Mouse (Mus musculus) WW6 (cell line): ENCODE data around the gene March10.
A peak's percentile ranks its signal among the peaks of the same experiment; 100 is the strongest.

Experiments
- DNase-seq: peaks from one replicate; pipeline ENCODE4 v3.0.0-alpha.2; 2013; ENCODE audit warnings: low read depth, low spot score

The March10 gene

DNA sequence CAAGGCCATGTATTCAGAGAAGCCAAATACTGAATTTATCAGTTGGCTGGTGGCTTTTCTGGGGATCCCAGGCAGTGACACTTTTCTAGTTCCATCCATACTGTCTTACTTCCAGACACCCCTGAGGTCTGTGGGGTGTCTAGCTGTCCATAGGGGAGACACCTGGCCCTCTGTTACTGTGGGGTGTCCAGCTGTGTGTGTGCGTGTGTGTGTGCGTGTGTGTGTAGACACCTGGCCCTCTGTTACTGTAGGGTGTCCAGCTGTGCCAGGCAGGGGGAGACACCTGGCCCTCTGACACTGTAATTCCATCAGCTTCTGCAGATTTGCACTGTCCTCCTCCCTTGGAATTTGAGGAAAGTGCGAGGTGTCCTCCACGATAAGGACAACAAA, 102.6 kb downstream of the March10 start:
- no peak for DNase-seq

DNA sequence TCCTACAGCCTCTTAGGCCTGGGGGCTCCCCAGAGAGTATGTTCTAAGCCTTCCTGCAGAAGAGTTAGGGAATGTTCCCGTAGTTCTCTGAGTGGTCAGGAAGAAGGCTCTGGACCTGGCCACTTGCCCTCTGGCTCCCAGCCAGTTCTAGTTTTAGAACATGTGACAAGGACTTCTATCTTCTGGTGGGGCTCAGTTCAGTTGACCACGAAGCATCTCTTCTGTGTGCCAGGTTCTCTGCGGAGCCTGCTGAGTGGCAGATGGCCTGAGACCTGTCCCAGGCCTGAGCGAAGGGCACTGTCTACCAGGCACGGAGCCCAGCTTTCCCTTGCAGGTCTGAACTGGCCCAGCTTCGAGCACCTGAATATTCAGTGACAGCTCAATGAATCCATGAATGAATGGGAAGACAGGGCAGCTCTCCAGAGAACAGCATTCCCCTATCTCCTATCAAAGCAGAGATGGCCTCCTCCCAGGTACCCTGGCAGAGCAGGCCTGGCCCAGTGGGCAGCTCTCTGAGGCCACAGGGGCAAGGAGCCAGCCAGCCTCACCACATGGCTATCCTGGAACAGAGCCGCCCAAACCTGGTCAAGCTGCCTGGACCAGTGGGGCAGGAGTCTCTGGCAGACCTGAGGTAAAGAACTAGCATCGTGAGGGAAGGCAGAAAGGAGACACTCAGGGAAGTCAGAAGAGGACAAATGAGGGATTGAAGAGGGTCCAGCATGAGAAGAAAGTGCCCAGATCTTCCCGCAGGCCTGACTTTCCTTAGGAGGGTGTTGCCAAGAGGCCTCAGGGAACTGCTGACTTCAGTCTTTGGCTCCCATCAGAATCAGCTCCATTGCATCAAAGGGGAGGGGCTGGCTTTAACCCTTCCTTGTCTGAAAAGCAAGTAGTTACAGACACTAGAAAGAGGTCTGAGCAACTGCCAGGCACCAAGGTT, 103.3 kb downstream of the March10 start:
- DNase-seq: no peak

GRCm38 (mm10) chr11:105352152-105352551, 104.4 kb downstream of the March10 start:
- DNase-seq: no peak

DNA sequence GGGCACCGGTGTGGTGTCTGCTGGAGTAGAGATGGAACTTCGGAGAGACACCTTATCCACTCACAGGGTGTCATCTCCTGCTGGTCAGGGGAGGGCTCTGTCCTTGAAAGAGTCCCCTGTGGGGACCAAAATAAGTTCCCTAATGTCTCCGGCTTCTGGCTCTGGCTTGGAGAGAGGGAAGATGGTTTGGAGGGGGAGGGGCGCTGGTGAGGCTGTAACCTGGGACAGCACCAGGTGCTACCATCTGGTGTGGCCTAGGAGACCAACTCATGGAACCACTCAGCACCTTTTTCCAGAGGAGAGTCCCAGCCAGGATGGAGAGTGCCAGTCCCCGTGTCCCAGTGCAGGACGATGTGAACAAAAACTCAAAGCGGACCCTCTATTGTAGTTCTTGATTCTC, 105.9 kb downstream of the March10 start:
- DNase-seq: no peak

GRCm38 (mm10) chr11:105349780-105350324, 106.7 kb downstream of the March10 start:
- no peak for DNase-seq

DNA sequence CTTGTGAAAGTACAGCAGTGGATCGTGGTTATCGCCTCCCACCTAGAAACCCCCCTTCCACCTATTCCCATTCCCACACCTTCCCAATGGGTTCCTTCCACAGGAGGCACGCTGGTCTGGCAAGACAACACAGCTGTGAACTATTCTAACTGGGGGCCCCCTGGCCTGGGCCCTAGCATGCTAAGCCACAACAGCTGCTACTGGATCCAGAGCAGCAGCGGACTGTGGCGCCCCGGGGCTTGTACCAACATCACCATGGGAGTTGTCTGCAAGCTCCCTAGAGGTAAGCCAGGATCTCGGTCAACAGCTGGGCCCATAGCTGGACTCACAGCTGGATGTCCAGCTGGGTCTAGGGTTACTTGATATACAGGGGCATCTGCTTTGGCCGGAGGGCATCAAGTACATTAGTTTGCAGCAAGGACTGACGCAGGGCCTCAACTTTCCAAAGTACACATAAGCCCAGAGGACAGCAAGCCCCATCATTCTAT, 108.0 kb downstream of the March10 start:
- DNase-seq: no peak

DNA sequence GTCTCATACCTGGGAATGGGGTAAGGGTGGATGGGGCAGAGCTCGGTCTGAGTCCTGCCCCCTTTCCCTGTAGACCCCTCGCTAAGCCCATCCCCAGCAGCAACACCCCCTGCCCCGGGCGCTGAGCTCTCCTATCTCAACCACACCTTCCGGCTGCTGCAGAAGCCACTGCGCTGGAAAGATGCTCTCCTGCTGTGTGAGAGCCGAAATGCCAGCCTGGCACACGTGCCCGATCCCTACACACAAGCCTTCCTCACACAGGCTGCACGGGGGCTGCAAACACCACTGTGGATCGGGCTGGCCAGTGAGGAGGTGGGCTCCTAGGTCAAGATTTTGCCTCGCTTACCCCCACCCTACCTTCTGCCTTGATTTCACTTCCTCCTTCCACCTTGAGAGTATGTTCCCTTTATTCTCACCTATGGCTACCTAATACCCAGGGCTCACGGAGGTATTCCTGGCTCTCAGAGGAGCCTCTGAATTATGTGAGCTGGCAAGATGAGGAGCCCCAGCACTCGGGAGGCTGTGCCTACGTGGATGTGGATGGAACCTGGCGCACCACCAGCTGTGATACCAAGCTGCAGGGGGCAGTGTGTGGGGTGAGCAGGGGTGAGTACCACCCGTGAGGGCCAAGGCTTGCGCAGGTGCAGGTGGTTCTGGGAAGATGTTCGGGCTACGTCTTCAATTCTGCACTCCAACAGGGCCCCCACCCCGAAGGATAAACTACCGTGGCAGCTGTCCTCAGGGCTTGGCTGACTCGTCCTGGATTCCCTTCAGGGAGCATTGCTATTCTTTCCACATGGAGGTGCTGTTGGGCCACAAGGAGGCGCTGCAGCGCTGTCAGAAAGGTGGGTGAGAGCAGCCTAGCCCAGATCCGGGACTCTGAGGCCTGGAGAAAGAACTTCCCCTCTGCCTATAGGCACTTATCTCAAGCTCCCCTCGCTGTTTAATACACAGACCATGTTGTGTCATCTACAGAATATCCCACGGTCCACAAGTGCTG, 109.1 kb downstream of the March10 start:
- peak; percentile 87 for DNase-seq

DNA sequence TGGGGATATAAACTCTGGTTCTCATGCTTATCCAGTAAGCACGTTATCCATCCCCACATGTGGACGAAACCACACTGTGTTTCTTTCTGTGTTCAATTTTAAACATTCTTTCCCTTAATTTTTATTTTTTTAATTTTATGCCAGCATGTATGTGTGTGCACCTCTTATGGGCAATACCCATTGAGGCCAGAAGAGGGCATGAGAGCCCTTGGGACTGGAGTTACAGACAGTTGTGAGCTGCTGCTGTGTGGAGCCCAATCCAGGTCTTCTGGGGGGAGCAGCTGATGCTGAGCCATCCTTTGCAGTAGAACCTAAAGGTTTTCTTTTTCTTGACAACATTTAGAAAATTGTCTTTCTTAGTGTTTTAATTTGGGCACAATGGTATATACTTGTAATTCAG, 111.3 kb downstream of the March10 start:
- no peak for DNase-seq

DNA sequence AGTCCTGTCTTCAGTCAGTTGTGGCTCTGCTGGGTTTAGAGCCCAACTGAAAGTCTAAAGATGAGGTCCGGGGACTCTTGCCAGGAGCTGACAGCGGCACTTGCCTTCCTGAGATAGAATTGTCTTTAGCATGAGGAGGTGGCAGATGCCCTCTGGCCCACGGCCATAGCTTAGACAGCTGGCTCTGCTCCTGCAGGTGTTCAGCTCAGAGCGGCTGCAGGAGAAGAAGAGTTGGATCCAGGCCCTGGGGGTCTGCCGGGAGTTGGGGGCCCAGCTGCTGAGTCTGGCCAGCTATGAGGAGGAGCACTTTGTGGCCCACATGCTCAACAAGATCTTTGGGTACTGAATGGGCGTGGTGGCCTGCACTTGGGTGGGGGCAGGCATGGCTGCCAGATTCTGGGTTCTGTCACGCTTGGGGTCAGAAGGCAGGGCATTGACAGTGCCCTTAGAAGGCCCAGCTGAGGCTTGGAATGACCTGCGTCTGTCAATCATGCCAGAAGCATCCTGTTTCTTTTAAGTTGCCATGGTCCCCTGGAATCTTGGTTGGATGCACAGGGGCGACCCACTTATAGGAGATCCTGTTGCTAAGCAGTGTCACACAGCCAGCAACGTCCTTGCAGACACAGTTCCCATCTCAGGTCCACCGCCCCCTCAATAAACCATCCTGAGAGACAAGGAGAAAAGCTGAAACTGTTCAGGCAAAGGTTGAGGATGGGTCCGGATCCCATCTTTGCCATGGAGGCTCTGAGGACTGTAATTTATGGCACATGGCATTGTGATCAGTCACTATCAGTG, 117.7 kb downstream of the March10 start:
- no peak for DNase-seq

DNA sequence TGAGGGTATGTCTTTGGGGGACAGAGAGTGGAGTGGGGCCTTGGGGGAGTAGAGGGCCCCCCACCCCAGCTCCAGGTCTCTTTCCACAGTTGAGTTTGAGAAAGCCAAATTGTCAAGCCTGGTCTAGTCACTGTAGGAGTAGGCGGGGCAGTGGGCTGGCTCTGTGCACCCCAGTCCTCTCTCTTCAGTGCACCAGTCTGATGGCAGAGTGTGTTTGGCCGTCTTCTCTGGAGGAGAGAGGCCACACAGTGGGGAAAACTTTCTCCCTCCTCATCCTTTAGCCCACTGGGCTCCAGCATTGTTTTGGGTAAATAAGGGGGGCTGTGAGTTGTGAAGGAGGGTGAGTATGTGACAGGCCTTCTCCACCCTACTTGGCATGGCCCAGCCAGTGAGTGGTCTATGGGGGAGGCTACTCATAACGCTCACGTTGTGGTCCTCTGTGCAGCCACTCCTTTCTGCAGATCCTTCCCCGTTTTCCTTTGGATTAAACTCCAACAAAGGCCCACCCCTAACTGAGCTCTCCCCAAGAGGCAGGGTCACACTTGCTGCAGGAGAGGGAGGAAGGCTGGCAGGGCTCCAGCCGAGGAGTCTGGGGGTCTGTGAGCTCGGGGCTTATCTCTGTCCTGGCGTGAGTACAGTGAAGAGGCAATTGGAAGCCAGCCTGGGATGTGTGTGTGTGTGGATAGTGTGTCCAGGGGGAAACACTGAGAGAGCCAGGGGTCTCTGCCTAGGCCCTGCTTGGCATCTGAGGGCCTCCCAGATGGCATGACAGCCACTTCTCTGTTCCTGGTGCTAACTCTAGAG, 122.5 kb downstream of the March10 start:
- DNase-seq: no peak

- DNase-seq: no peak
Observed at GRCm38 (mm10) chr11:105332468-105332867, 124.1 kb downstream of the March10 start.

DNA sequence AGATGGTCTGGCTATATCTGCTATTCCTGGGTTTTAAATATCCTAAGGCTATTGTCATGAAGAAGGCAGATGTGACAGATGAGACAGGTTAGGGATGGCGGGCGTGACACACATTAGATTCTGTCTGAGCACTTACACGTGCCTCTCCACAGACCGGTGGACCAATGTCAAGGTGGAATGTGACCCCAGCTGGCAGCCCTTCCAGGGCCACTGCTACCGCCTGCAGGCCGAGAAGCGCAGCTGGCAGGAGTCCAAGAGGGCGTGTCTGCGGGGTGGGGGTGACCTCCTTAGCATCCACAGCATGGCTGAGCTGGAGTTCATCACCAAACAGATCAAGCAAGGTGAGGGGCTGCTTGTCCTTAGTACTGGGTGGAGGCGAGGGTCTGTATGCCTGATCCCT, 124.8 kb downstream of the March10 start:
- DNase-seq: no peak

- DNase-seq: no peak
Observed at GRCm38 (mm10) chr11:105331129-105331528, 125.4 kb downstream of the March10 start.

DNA sequence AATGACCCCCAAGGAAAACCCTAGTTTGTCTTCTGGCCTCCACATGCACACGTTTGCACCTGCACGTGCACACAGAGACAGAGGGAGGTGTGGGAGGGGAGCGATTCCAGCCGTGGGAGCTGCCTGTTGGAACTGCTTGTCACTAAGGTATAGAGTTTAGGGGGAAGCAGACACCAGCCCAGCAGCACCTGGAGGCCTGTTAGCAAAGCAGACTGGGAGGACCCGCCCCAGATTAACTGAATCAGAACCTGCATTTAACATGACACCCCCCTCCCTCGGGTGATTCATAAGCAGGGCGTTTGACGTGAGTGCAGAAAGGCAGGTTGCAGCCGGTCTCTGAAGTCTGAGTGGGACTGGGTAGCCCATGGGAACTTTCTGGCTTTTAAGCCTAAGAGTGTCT, 126.6 kb downstream of the March10 start:
- DNase-seq: no peak

DNA sequence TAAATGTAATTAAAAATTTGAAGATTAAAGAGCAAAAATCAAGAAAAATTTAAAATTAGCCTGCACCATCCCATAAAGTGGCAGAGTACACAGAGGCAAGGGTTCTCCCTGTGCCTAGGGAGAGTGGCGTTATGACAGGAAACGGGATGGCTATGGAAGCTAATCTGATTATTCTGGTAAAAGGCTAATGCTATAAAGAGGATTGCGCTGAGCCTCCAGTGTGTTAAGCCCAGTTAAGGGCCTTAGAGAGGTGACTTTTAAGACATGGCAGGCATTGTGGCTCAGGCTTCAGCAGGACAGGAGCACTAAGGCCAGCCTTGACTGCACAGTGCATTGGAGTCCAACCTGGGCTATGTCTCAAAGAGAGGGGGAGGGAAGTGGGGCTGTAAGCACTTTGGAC, 129.4 kb downstream of the March10 start:
- DNase-seq: no peak

GRCm38 (mm10) chr11:105323530-105323929, 133.0 kb downstream of the March10 start:
- DNase-seq: no peak

DNA sequence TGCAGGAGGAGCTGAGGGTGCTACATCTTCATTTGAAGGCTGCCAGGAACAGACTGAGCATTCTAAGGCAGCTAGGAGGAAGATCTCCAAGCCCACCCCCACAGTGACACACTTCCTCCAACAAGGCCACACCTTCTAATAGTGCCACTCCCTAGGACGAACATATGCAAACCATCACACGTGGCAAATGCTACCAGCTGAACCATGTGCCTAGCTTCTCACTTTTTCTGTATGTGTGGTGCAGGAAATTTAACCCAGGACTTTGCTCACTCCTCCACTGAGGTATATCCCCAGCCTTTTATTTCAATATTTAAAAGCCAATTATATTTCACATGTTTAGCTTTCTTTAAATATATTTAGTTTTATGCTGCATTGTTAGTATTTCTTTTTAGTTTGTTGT, 135.4 kb downstream of the March10 start:
- no peak for DNase-seq

DNA sequence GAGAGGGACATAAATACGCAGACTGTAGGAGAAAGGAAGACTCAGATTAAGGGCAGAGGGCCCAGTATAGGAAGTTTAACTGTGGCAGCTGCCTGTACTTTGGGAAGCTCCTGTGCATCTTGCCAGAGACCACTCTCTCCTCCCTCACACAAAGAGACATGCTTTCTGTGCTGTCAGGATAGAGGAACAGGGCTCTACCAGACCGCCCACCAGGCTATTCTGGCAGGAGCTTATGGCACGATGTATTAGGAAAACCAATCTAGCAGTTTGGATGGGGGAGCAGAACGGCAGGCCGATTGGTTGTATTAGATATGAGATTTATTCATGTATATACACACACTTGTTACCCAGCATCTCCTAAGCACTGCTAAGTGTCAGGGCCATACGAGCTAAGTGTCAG, 138.8 kb downstream of the March10 start:
- DNase-seq: no peak

- no peak for DNase-seq
Observed at GRCm38 (mm10) chr11:105316121-105316520, 140.4 kb downstream of the March10 start.

- no peak for DNase-seq
Observed at GRCm38 (mm10) chr11:105315296-105315695, 141.2 kb downstream of the March10 start.
